Mouse (Mus musculus) kidney, adult 2 months (tissue): ENCODE measurements around the gene Cnot4.

ENCODE experiments used
- CTCF ChIP-seq: fragments of 200-500 bp; conservative IDR thresholded peaks from 2 replicates; pipeline ENCODE4 v1.5.1; 2011; ENCODE audit warnings: low read depth, mild to moderate bottlenecking, control low read depth, low read length, moderate library complexity, mixed read lengths; ENCODE audit not compliant: insufficient read depth, insufficient read length
- POLR2A ChIP-seq: fragments of 200-500 bp; IDR thresholded peaks from one replicate; pipeline ENCODE4 v1.6.1; 2011; ENCODE audit warnings: low read depth, low read length, control low read depth

DNA sequence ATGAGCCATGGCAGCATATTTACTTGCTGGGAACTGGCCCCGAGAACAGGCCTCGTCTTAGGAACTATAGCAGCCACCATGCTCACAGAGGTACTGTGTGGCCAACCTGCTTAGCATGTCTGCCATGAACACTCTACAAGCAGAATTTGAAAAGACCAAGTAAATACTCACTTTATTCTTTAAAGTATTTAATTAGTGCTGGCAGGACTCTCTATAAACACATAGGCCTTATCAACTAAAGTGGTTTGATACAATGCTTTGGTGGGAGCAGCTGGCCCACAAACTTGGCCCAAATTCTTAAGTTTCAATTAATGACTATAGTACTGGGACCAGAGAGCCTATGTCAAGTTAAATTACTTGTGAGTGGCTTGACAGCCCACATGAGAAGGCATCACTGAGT is 105.5 kb downstream of the Cnot4 start:
- TF ChIP-seq POLR2A (no peak), CTCF (no peak)
